Mouse (Mus musculus): ENCODE measurements at regions not wholly inside any gene's neighbourhood (a gene's known extent, or its start where the extent isn't known, plus 50 kb on each side); places are given as distances from the start of the nearest gene placed in this dataset.

DNA sequence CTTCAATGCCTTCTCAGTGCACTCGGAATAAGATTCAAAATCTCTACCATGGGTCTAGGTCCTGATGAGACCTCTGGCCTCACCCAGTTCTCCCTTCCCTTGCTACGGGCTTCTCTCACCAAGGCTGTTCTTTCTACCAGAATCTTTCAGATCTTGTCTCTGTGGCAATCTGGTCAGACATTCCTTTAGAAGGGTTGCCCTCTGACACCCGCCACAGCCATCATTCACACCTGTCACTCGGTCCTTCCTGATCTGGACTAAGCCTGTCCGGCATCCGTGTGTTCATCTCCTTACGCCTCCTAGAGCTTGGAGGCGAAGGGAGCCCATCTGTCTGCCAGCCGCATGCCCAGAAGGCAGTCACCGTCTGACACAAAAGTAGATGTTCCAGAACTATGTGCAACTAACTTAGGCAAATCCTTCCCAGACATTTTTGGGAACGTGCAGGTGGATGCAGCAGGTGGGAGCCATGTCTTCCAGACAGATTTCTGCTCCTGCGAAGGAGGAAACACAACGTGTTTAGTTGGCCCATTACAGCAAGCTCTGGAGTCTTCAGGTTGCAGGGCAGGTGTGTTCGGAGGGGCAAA lies 77.7 kb downstream of the Fam76b start:
- H3K4me1 ChIP-seq (ENCODE audit: control insufficient read depth, insufficient read depth, low read length): no peaks in the 10 kb centered on the region
- 68% methylated on average over 14 of the region's 14 CpGs for WGBS

DNA sequence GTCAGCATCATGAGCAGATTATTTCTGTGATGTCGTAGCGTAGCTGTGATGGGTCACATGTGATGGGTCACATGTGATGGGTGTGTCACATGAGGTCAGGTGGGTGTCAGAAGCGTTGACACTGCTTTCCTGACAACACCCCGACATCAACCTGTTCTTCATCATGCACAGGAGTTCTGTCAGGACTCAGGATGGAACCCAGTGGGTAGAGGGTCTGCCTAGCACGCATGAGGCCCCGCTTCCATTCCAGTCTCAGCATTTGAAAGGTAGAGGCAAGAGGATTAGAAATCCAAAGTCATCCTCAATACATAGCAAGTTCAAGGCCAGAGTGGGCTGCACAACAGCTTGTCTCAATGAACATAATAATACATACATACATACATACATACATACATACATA lies 79.2 kb downstream of the Fam76b start:
- H3K27ac ChIP-seq (replicated peaks; ENCODE audit: low read depth, low read length): no peak overlapping the region
- H3K36me3 ChIP-seq (ENCODE audit: control insufficient read depth, insufficient read depth, low read length): no peaks in the 10 kb centered on the region
- H3K27me3 ChIP-seq (ENCODE audit: control insufficient read depth, insufficient read depth, low read length): no peaks in the 10 kb centered on the region
- 90% methylated on average over 6 of the region's 6 CpGs for WGBS
- no peaks in the 10 kb centered on the region for H3K4me1 ChIP-seq (ENCODE audit: control insufficient read depth, insufficient read depth, low read length)
- DNase-seq (ENCODE audit: low spot score) (no peak), ATAC-seq (ENCODE audit: low FRiP score, low read depth) (no peak)
- H3K9ac ChIP-seq (ENCODE audit: low read depth, low read length, severe bottlenecking): no peak overlapping the region
- no peak overlapping the region for H3K4me3 ChIP-seq (replicated peaks; ENCODE audit: low read length)
- H3K4me2 ChIP-seq (replicated peaks; ENCODE audit: low read depth, low read length, severe bottlenecking): no peak overlapping the region
- TF ChIP-seq POLR2A (IDR thresholded peaks at IDR 0.05; ENCODE audit: borderline replicate concordance, extremely low read depth, insufficient read depth, insufficient read length): no peak
- H3K9me3 ChIP-seq (ENCODE audit: control insufficient read depth, low read length): no peaks in the 10 kb centered on the region

More for the DNA sequence above, 77.7 kb downstream of the Fam76b start:
- no peak overlapping the region for H3K27ac ChIP-seq (replicated peaks; ENCODE audit: low read depth, low read length)
- ATAC-seq (ENCODE audit: low FRiP score, low read depth) (no peak), DNase-seq (ENCODE audit: low spot score) (no peak)
- no peak overlapping the region for H3K4me2 ChIP-seq (replicated peaks; ENCODE audit: low read depth, low read length, severe bottlenecking)
- no peak overlapping the region for H3K9ac ChIP-seq (ENCODE audit: low read depth, low read length, severe bottlenecking)
- no peak overlapping the region for H3K4me3 ChIP-seq (replicated peaks; ENCODE audit: low read length)
- TF ChIP-seq POLR2A (IDR thresholded peaks at IDR 0.05; ENCODE audit: borderline replicate concordance, extremely low read depth, insufficient read depth, insufficient read length): no peak
- H3K9me3 ChIP-seq (ENCODE audit: control insufficient read depth, low read length): no peaks in the 10 kb centered on the region
- H3K27me3 ChIP-seq (ENCODE audit: control insufficient read depth, insufficient read depth, low read length): no peaks in the 10 kb centered on the region
- no peaks in the 10 kb centered on the region for H3K36me3 ChIP-seq (ENCODE audit: control insufficient read depth, insufficient read depth, low read length)

DNA sequence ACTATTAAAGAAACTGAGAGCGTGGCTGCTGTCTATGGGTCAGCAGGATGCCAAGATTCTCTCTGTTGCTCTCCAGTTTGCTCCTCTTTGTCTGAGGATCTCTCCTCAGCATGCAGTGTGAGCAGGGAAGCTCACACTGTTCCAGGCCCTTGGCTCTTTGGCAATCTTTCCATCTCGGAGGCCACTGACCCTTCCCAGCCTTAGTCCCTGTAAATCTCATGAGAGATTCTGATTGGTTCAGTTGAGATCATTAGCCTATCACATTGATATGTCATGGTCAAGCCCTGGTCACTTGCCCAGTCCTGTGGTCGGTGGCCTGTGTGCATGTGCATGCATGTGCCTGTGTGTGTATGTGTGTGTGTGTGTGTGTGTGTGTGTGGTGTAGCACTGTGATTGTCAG lies 82.1 kb downstream of the Fam76b start:
- no peaks in the 10 kb centered on the region for H3K4me1 ChIP-seq (ENCODE audit: control insufficient read depth, insufficient read depth, low read length)
- TF ChIP-seq POLR2A (IDR thresholded peaks at IDR 0.05; ENCODE audit: borderline replicate concordance, extremely low read depth, insufficient read depth, insufficient read length): no peak
- no peak overlapping the region for H3K9ac ChIP-seq (ENCODE audit: low read depth, low read length, severe bottlenecking)
- no peaks in the 10 kb centered on the region for H3K27me3 ChIP-seq (ENCODE audit: control insufficient read depth, insufficient read depth, low read length)
- no peak overlapping the region for H3K4me2 ChIP-seq (replicated peaks; ENCODE audit: low read depth, low read length, severe bottlenecking)
- no peak overlapping the region for H3K4me3 ChIP-seq (replicated peaks; ENCODE audit: low read length)
- no peak overlapping the region for H3K27ac ChIP-seq (replicated peaks; ENCODE audit: low read depth, low read length)
- ATAC-seq (ENCODE audit: low FRiP score, low read depth): no peak
- 76% methylated on average over 3 of the region's 3 CpGs for WGBS
- no peaks in the 10 kb centered on the region for H3K36me3 ChIP-seq (ENCODE audit: control insufficient read depth, insufficient read depth, low read length)
- H3K9me3 ChIP-seq (ENCODE audit: control insufficient read depth, low read length): no peaks in the 10 kb centered on the region
- DNase-seq (ENCODE audit: low spot score): no peak

DNA sequence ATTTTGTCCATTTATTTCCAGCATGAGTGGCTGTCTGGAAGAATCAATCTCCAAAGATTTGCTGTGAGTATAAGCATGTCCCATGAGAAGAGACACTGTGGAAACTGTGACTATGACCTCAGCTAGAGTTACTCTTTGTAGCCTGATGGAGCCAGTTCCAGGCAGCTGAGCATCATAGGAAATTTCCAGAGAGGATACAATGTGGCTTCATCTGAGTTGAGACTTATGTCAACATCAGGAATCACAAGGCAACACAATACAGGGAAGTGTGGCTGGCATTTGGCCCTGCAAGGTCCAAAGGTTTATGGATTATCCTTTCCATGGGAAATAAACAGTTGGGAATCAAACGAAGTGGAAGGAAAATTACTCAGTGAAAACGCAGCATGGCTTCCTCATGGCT lies 82.6 kb downstream of the Fam76b start:
- H3K9me3 ChIP-seq (ENCODE audit: control insufficient read depth, low read length): no peaks in the 10 kb centered on the region
- H3K27me3 ChIP-seq (ENCODE audit: control insufficient read depth, insufficient read depth, low read length): no peaks in the 10 kb centered on the region
- no peak overlapping the region for H3K27ac ChIP-seq (replicated peaks; ENCODE audit: low read depth, low read length)
- H3K9ac ChIP-seq (ENCODE audit: low read depth, low read length, severe bottlenecking): no peak overlapping the region
- H3K36me3 ChIP-seq (ENCODE audit: control insufficient read depth, insufficient read depth, low read length): no peaks in the 10 kb centered on the region
- no peak for TF ChIP-seq POLR2A (IDR thresholded peaks at IDR 0.05; ENCODE audit: borderline replicate concordance, extremely low read depth, insufficient read depth, insufficient read length)
- ATAC-seq (ENCODE audit: low FRiP score, low read depth) (no peak), DNase-seq (ENCODE audit: low spot score) (no peak)
- WGBS: 86% methylated on average over 2 of the region's 2 CpGs
- no peak overlapping the region for H3K4me3 ChIP-seq (replicated peaks; ENCODE audit: low read length)
- no peak overlapping the region for H3K4me2 ChIP-seq (replicated peaks; ENCODE audit: low read depth, low read length, severe bottlenecking)
- H3K4me1 ChIP-seq (ENCODE audit: control insufficient read depth, insufficient read depth, low read length): no peaks in the 10 kb centered on the region

- Histone ChIP-seq H3K27ac (replicated peaks; ENCODE audit: low read depth, low read length) (no peak overlapping the region), H3K9me3 (ENCODE audit: control insufficient read depth, low read length) (no peaks in the 10 kb centered on the region), H3K27me3 (ENCODE audit: control insufficient read depth, insufficient read depth, low read length) (no peaks in the 10 kb centered on the region), H3K9ac (ENCODE audit: low read depth, low read length, severe bottlenecking) (no peak overlapping the region), H3K4me2 (replicated peaks; ENCODE audit: low read depth, low read length, severe bottlenecking) (no peak overlapping the region), H3K36me3 (ENCODE audit: control insufficient read depth, insufficient read depth, low read length) (no peaks in the 10 kb centered on the region), H3K4me3 (replicated peaks; ENCODE audit: low read length) (no peak overlapping the region), H3K4me1 (ENCODE audit: control insufficient read depth, insufficient read depth, low read length) (no peaks in the 10 kb centered on the region)
- 41% methylated on average over 3 of the region's 3 CpGs for WGBS
- DNase-seq (ENCODE audit: low spot score) (no peak), ATAC-seq (ENCODE audit: low FRiP score, low read depth) (no peak)
- no peak for TF ChIP-seq POLR2A (IDR thresholded peaks at IDR 0.05; ENCODE audit: borderline replicate concordance, extremely low read depth, insufficient read depth, insufficient read length)
Observed at GRCm38 (mm10) chr9:13913459-13913858, 85.9 kb downstream of the Fam76b start.

- ATAC-seq (ENCODE audit: low FRiP score, low read depth) (no peak), DNase-seq (ENCODE audit: low spot score) (no peak)
- Histone ChIP-seq H3K27me3 (ENCODE audit: control insufficient read depth, insufficient read depth, low read length) (no peaks in the 10 kb centered on the region), H3K36me3 (ENCODE audit: control insufficient read depth, insufficient read depth, low read length) (no peaks in the 10 kb centered on the region), H3K4me2 (replicated peaks; ENCODE audit: low read depth, low read length, severe bottlenecking) (no peak overlapping the region), H3K9me3 (ENCODE audit: control insufficient read depth, low read length) (no peaks in the 10 kb centered on the region), H3K4me3 (replicated peaks; ENCODE audit: low read length) (no peak overlapping the region), H3K9ac (ENCODE audit: low read depth, low read length, severe bottlenecking) (no peak overlapping the region; the same call in 1 of the 2 replicates), H3K4me1 (ENCODE audit: control insufficient read depth, insufficient read depth, low read length) (no peaks in the 10 kb centered on the region), H3K27ac (replicated peaks; ENCODE audit: low read depth, low read length) (no peak overlapping the region)
- TF ChIP-seq POLR2A (IDR thresholded peaks at IDR 0.05; ENCODE audit: borderline replicate concordance, extremely low read depth, insufficient read depth, insufficient read length): no peak
- 82% methylated on average over 9 of the region's 9 CpGs for WGBS
Observed at GRCm38 (mm10) chr9:13914131-13914530, 86.6 kb downstream of the Fam76b start.

All from limb, embryonic 14.5 days (tissue).